Mouse (Mus musculus): ENCODE data around the gene Pde10a. TPM values are rescaled to one million over a fixed set of nuclear protein-coding genes. Genes with fewer than 3 reads are reported as not detected.

Pde10a gene
- polyA plus RNA-seq, 1 experiment = 0.59 TPM

GRCm38 (mm10) chr17:8642356-8642755, 117.2 kb downstream of the Pde10a start:
- TF ChIP-seq GATA1 (IDR thresholded peaks at IDR 0.05; ENCODE audit: low read length) = no peak

- TF ChIP-seq GATA1 (IDR thresholded peaks at IDR 0.05; ENCODE audit: low read length) = no peak
These were observed 122.2 kb downstream of the Pde10a start for GRCm38 (mm10) chr17:8647372-8647871.

GRCm38 (mm10) chr17:8648310-8648709, 123.1 kb downstream of the Pde10a start:
- TF ChIP-seq GATA1 (IDR thresholded peaks at IDR 0.05; ENCODE audit: low read length) = no peak

- TF ChIP-seq GATA1 (IDR thresholded peaks at IDR 0.05; ENCODE audit: low read length) = no peak
These were observed 127.6 kb downstream of the Pde10a start for GRCm38 (mm10) chr17:8652681-8653262.

DNA sequence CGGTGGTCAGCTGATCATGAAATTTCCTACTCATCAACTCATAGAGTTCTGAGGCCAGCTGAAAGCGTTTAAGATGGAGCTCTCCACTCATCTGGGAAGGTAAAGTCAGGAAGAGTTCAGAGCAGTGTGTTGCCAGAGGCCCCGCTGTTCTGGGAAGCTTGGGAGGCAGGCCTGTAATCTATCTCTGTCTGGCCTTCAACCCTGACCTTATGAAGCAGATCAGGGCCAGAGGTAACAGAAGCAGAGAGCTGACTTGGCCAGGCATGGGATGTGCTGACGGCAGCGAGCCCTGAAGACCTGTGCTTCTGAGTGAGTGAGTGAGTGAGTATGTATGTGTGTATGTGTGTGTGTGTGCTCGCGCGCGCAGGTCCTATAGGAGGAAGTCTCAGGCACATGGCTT, 132.5 kb downstream of the Pde10a start:
- no peak for TF ChIP-seq GATA1 (IDR thresholded peaks at IDR 0.05; ENCODE audit: low read length)

- no peak for TF ChIP-seq GATA1 (IDR thresholded peaks at IDR 0.05; ENCODE audit: low read length)
These were observed 133.7 kb downstream of the Pde10a start for GRCm38 (mm10) chr17:8658751-8659454.

GRCm38 (mm10) chr17:8666912-8667311, 141.7 kb downstream of the Pde10a start:
- no peak for TF ChIP-seq GATA1 (IDR thresholded peaks at IDR 0.05; ENCODE audit: low read length)

DNA sequence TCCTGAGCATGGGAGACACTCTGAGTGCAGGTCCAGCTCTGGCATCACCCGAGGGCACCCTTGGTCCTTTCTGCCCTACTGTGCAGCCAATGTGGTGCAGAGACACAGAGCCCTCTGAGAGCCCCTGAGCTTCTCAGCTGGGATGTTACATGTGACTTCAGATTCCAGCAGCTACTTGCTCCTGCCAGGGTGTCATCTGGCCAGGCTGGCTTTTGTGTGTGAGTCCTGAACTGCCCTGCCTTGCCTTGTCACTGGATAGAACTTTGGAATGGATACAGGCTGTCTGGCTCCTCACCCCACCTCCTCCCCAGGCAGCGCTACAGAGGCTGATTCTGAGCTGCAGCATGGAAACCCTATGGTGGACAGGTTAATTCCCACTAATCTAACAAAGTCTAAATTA, 149.5 kb downstream of the Pde10a start:
- no peak for TF ChIP-seq GATA1 (IDR thresholded peaks at IDR 0.05; ENCODE audit: low read length)

DNA sequence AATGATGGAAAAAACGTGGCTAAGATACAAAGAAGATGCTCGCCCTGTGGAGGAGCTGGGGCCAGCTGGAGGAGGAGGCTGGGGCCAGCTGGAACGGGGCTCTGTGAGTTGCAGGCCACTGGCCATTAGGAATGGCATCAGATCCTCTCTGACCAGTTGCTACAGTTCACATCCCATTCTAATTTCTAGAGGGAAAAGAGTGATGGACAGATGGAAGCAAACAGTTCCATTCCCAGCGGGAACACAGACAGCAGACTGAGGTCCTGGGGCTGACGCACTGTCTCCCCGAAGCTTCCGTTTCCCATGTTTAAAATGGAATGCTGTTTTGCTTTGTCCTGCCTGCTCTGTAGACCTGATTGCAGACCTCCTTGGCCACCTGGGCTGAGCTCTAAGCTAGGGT, 161.2 kb downstream of the Pde10a start:
- TF ChIP-seq GATA1 (IDR thresholded peaks at IDR 0.05; ENCODE audit: low read length) = no peak

- no peak for TF ChIP-seq GATA1 (IDR thresholded peaks at IDR 0.05; ENCODE audit: low read length)
These were observed 162.9 kb downstream of the Pde10a start for GRCm38 (mm10) chr17:8688096-8688495.

DNA sequence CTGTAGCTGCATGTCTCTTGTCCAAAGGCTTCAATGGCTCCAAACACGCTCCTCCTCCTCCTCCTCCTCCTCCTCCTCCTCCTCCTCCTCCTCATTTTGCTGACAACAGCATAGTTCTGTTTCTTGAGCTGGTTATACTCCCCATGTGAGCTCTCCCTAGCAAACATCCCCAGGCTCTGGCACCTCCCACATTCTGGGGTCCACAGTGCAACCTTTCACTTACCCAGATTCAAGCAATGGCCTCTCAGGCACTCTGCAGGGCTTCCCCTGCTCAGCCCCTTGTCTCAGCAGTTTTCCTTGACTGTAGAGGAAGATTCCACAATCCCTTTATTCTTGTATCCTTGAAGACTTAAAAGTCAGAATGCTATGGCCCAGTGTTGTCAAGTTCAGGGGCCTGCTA, 173.1 kb downstream of the Pde10a start:
- no peak for TF ChIP-seq GATA1 (IDR thresholded peaks at IDR 0.05; ENCODE audit: low read length)

DNA sequence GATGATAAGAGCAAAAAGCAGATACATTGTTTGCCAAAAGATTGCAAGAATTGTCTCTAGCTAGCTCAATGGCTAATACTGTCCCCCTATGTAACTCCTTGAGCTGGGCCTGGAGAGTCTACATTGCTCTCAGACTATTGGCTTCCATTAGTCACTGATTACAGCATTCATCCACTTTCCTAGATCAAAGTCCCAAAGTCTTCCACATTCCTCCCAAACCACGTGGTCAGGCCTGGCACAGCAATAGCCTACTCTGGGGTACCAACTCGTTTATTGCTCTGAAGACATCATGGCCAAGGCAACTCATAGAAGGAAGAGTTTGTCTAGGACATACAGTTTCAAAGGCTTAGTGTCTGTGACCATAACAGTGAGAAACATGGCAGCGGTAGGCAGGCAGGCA, 173.6 kb downstream of the Pde10a start:
- TF ChIP-seq GATA1 (IDR thresholded peaks at IDR 0.05; ENCODE audit: low read length) = no peak

DNA sequence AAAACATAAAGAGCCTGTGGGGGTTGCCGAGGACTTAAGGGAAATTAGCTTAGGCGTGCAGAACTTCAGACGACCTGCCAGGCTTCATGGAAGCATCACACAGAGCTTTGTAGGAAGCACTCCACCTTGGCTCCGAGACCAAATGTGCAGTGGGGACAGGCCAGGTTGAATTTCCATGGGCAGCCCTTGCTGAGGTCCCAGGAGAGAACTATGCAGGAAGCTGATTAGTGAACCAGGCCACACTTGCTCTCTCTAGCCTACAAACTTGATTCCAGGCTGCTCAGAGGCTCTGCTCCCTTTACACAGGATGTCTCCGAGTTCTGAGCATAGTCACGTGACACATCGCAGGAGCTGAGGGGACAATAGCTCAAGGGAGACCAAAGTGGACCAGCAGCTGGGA, 175.9 kb downstream of the Pde10a start:
- TF ChIP-seq GATA1 (IDR thresholded peaks at IDR 0.05; ENCODE audit: low read length) = no peak

DNA sequence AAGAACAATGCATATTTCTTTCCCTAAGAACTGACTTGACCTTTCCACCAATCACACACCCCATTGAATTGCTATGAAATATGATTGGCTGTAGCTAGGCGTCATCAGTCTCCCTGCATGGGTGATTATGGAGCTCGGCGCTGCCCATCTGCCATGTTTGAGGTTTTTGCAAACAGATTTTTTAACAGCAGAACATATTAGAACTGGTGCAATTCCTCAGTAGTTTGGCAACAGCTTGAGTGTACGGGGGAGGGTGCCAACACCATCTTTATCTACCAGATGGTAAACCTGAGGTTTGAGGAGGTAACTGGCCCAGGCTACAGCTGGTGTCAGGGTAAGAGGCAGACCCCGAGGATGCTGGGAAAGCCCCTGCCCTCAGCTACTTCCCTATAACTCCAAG, 177.3 kb downstream of the Pde10a start:
- TF ChIP-seq GATA1 (IDR thresholded peaks at IDR 0.05; ENCODE audit: low read length) = no peak

GRCm38 (mm10) chr17:8708006-8708405, 182.8 kb downstream of the Pde10a start:
- no peak for TF ChIP-seq GATA1 (IDR thresholded peaks at IDR 0.05; ENCODE audit: low read length)

DNA sequence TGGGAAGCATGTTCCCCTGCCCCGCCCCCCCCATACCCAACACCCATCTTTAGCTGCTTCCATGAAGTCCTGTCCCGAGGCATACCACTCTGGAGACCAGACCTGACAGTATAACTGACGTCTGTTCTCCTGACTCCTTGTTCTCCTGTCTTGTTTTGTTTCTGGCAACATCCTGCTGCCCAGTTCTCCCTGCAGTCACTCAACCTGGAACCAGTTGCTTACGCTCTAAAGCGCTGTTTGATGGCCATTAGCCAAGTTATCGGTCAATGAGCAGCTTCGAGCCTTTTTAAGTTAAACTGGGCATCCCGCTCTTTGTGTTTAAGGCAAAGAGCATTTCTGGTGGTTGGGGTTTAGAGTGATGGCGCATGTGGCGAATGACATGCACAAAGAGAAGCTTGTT, 195.8 kb downstream of the Pde10a start:
- no peak for TF ChIP-seq GATA1 (IDR thresholded peaks at IDR 0.05; ENCODE audit: low read length)

DNA sequence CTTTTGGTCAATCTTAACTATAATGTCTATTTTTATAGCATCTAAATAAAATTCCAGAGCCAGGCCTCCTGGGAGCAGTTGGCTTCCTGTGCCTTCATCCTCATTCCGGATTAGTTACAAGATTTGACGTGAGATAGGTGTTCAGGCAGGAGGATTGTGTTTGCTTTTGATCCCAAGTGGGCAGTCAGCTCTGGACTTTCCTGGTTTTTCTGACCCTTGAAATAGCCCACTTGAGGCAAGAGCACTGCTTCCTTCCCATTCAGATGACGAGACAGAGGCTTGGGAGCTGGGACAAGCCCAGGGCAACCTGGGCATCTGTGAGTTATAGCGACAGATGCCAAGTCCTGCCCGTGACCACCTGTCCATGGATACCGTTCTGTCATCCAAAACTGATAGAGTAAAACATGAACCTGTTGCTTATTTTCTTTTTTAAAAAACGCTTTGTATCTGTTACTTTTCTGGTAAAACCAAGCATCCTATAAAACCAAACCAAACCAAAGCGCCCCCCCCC, 199.3 kb downstream of the Pde10a start:
- TF ChIP-seq GATA1 (IDR thresholded peaks at IDR 0.05; ENCODE audit: low read length) = no peak
